Mouse (Mus musculus) forebrain, embryonic 13.5 days (tissue): ENCODE data around the gene Stx8. TPM values are rescaled to one million over a fixed set of nuclear protein-coding genes. Genes with fewer than 3 reads are reported as not detected.
A peak's percentile ranks its signal among the peaks of the same experiment; 100 is the strongest.

ENCODE experiments used
- ATAC-seq: fragments of 200-750 bp; cut with Nextera tagmentation; 2 replicates; pipeline ENCODE4 v1.8.0; 2017
- H3K27ac ChIP-seq: fragments of 300-500 bp; sonication (generic); 2 replicates; pipeline ENCODE4 v1.5.1; 2015; ENCODE audit warnings: inconsistent platforms, mild to moderate bottlenecking, moderate library complexity
- H3K27me3 ChIP-seq: fragments of 300-500 bp; sonication (generic); 2 replicates; pipeline ENCODE4 v1.6.1; 2015; ENCODE audit warnings: mild to moderate bottlenecking, inconsistent platforms
- H3K36me3 ChIP-seq: fragments of 300-500 bp; sonication (generic); 2 replicates; pipeline ENCODE4 v1.6.1; 2015; ENCODE audit warnings: mild to moderate bottlenecking, inconsistent platforms; ENCODE audit not compliant: poor library complexity, severe bottlenecking
- H3K4me1 ChIP-seq: fragments of 300-500 bp; sonication (generic); 2 replicates; pipeline ENCODE4 v1.6.1; 2015; ENCODE audit warnings: inconsistent platforms
- H3K4me2 ChIP-seq: fragments of 300-500 bp; sonication (generic); 2 replicates; pipeline ENCODE4 v1.6.1; 2015; ENCODE audit warnings: inconsistent platforms, mild to moderate bottlenecking, moderate library complexity
- H3K4me3 ChIP-seq: fragments of 300-500 bp; sonication (generic); 2 replicates; pipeline ENCODE4 v1.5.1; 2015; ENCODE audit warnings: mild to moderate bottlenecking, inconsistent platforms
- H3K9ac ChIP-seq: fragments of 300-500 bp; sonication (generic); 2 replicates; pipeline ENCODE4 v1.6.1; 2015; ENCODE audit warnings: mild to moderate bottlenecking, inconsistent platforms
- H3K9me3 ChIP-seq: fragments of 300-500 bp; sonication (generic); replicated peaks from 2 replicates; pipeline ENCODE4 v1.6.1; 2016; ENCODE audit warnings: inconsistent platforms
- WGBS: fragments of 180-500 bp; shearing (Covaris S2); methylation state at CpG from one replicate; pipeline ENCODE4 v1.1.7; 2015; 5-methylcytosine and 5-hydroxymethylcytosine counted together
- polyA plus RNA-seq: library from polyadenylated mRNA; unstranded; fragments of >200 nt; fragmentation: Nextera tagmentation; extraction: Ambion mirVana; gene quantifications from 2 replicates; pipeline ENCODE4 v1.2.1, GENCODE M21; 2015

The Stx8 gene
- polyA plus RNA-seq, 1 experiment from 2014 or later = 66.0 TPM

- Histone ChIP-seq H3K4me3 (no peak overlapping the region), H3K9me3 (no peaks in the 10 kb centered on the region), H3K4me2 (no peak overlapping the region), H3K27ac (no peak overlapping the region), H3K27me3 (no peaks in the 10 kb centered on the region), H3K4me1 (no peaks in the 10 kb centered on the region), H3K36me3 (no peaks in the 10 kb centered on the region), H3K9ac (no peak overlapping the region)
- 90% methylated on average over 7 of the region's 7 CpGs for WGBS
- no peak for ATAC-seq
Observed at GRCm38 (mm10) chr11:68171973-68172647, 206.1 kb downstream of the Stx8 start.

GRCm38 (mm10) chr11:68172648-68173045 is 206.7 kb downstream of the Stx8 start:
- 63% methylated on average over 4 of the region's 4 CpGs for WGBS

GRCm38 (mm10) chr11:68176550-68176949 is 210.6 kb downstream of the Stx8 start:
- no peak overlapping the region for H3K27ac ChIP-seq
- no peak for ATAC-seq
- H3K9ac ChIP-seq = no peak overlapping the region
- WGBS = 77% methylated on average over 4 of the region's 4 CpGs
- H3K4me1 ChIP-seq = peaks cover 8% of the 10 kb centered on the region; the same call in 1 of the 2 replicates
- no peaks in the 10 kb centered on the region for H3K27me3 ChIP-seq
- no peak overlapping the region for H3K4me3 ChIP-seq
- H3K36me3 ChIP-seq = no peaks in the 10 kb centered on the region
- H3K9me3 ChIP-seq = no peaks in the 10 kb centered on the region
- no peak overlapping the region for H3K4me2 ChIP-seq

More at GRCm38 (mm10) chr11:68172648-68173045, 206.7 kb downstream of the Stx8 start:
- Histone ChIP-seq H3K4me3 (no peak overlapping the region), H3K27ac (no peak overlapping the region), H3K9ac (no peak overlapping the region), H3K4me2 (no peak overlapping the region), H3K4me1 (0 out of 2 replicates have a peak, but pooled peaks cover 3% of the 10 kb centered on the region), H3K27me3 (no peaks in the 10 kb centered on the region), H3K9me3 (no peaks in the 10 kb centered on the region), H3K36me3 (no peaks in the 10 kb centered on the region)
- no peak for ATAC-seq

- H3K4me2 ChIP-seq = no peak overlapping the region
- ATAC-seq = no peak
- no peak overlapping the region for H3K9ac ChIP-seq
- H3K4me1 ChIP-seq = peaks cover 8% of the 10 kb centered on the region; the same call in 1 of the 2 replicates
- no peaks in the 10 kb centered on the region for H3K9me3 ChIP-seq
- 76% methylated on average over 7 of the region's 7 CpGs for WGBS
- H3K27ac ChIP-seq = no peak overlapping the region
- no peak overlapping the region for H3K4me3 ChIP-seq
- H3K36me3 ChIP-seq = no peaks in the 10 kb centered on the region
- no peaks in the 10 kb centered on the region for H3K27me3 ChIP-seq
Observed at GRCm38 (mm10) chr11:68177415-68177814, 211.4 kb downstream of the Stx8 start.

- no peak overlapping the region for H3K27ac ChIP-seq
- H3K27me3 ChIP-seq = no peaks in the 10 kb centered on the region
- ATAC-seq = no peak
- no peak overlapping the region for H3K9ac ChIP-seq
- WGBS = 94% methylated on average over 3 of the region's 3 CpGs
- no peaks in the 10 kb centered on the region for H3K36me3 ChIP-seq
- H3K4me2 ChIP-seq = no peak overlapping the region
- no peaks in the 10 kb centered on the region for H3K4me1 ChIP-seq
- H3K9me3 ChIP-seq = no peaks in the 10 kb centered on the region
- H3K4me3 ChIP-seq = no peak overlapping the region
Observed at GRCm38 (mm10) chr11:68185647-68186046, 219.7 kb downstream of the Stx8 start.

- H3K27me3 ChIP-seq = no peaks in the 10 kb centered on the region
- H3K27ac ChIP-seq = no peak overlapping the region
- ATAC-seq = no peak
- H3K9me3 ChIP-seq = no peaks in the 10 kb centered on the region
- H3K9ac ChIP-seq = no peak overlapping the region
- H3K4me2 ChIP-seq = no peak overlapping the region
- WGBS = 71% methylated on average over 8 of the region's 8 CpGs
- H3K4me1 ChIP-seq = no peaks in the 10 kb centered on the region
- H3K36me3 ChIP-seq = no peaks in the 10 kb centered on the region
- H3K4me3 ChIP-seq = no peak overlapping the region
Observed at GRCm38 (mm10) chr11:68187242-68187641, 221.2 kb downstream of the Stx8 start.

GRCm38 (mm10) chr11:68188695-68189201 is 222.8 kb downstream of the Stx8 start:
- Histone ChIP-seq H3K4me2 (no peak overlapping the region), H3K4me3 (no peak overlapping the region), H3K36me3 (no peaks in the 10 kb centered on the region), H3K27me3 (no peaks in the 10 kb centered on the region), H3K4me1 (no peaks in the 10 kb centered on the region), H3K9ac (no peak overlapping the region), H3K9me3 (no peaks in the 10 kb centered on the region), H3K27ac (no peak overlapping the region)
- ATAC-seq = no peak
- WGBS = 79% methylated on average over 12 of the region's 12 CpGs

- no peak overlapping the region for H3K4me3 ChIP-seq
- no peaks in the 10 kb centered on the region for H3K27me3 ChIP-seq
- H3K4me2 ChIP-seq = no peak overlapping the region
- WGBS = 90% methylated on average over 5 of the region's 5 CpGs
- no peak overlapping the region for H3K27ac ChIP-seq
- H3K9ac ChIP-seq = no peak overlapping the region
- H3K4me1 ChIP-seq = peaks cover 12% of the 10 kb centered on the region
- no peak for ATAC-seq
- no peaks in the 10 kb centered on the region for H3K9me3 ChIP-seq
- H3K36me3 ChIP-seq = no peaks in the 10 kb centered on the region
Observed at GRCm38 (mm10) chr11:68190849-68191248, 224.9 kb downstream of the Stx8 start.

- no peak for ATAC-seq
- H3K4me1 ChIP-seq = peaks cover 25% of the 10 kb centered on the region
- H3K9ac ChIP-seq = no peak overlapping the region
- H3K4me2 ChIP-seq = no peak overlapping the region
- 75% methylated on average over 6 of the region's 6 CpGs for WGBS
- no peak overlapping the region for H3K4me3 ChIP-seq
- no peaks in the 10 kb centered on the region for H3K9me3 ChIP-seq
- no peaks in the 10 kb centered on the region for H3K36me3 ChIP-seq
- H3K27me3 ChIP-seq = no peaks in the 10 kb centered on the region
- no peak overlapping the region for H3K27ac ChIP-seq
Observed at GRCm38 (mm10) chr11:68195168-68195567, 229.2 kb downstream of the Stx8 start.

- Histone ChIP-seq H3K4me1 (peaks cover 26% of the 10 kb centered on the region), H3K9me3 (no peaks in the 10 kb centered on the region), H3K27ac (no peak overlapping the region), H3K4me3 (no peak overlapping the region), H3K9ac (no peak overlapping the region), H3K4me2 (no peak overlapping the region), H3K27me3 (no peaks in the 10 kb centered on the region), H3K36me3 (no peaks in the 10 kb centered on the region)
- no peak for ATAC-seq
- WGBS = 60% methylated on average over 10 of the region's 10 CpGs
Observed at GRCm38 (mm10) chr11:68195693-68196176, 229.7 kb downstream of the Stx8 start.

GRCm38 (mm10) chr11:68196566-68196965 is 230.6 kb downstream of the Stx8 start:
- H3K9me3 ChIP-seq = no peaks in the 10 kb centered on the region
- H3K4me1 ChIP-seq = peaks cover 26% of the 10 kb centered on the region
- H3K4me2 ChIP-seq = no peak overlapping the region
- no peak overlapping the region for H3K9ac ChIP-seq
- no peaks in the 10 kb centered on the region for H3K27me3 ChIP-seq
- H3K36me3 ChIP-seq = no peaks in the 10 kb centered on the region
- WGBS = 68% methylated on average over 6 of the region's 6 CpGs
- ATAC-seq = no peak
- 0 out of 2 replicates have a peak overlapping the region, but pooled peaks have one; percentile 8 for H3K27ac ChIP-seq
- no peak overlapping the region for H3K4me3 ChIP-seq

GRCm38 (mm10) chr11:68197471-68197870 is 231.5 kb downstream of the Stx8 start:
- H3K9me3 ChIP-seq = no peaks in the 10 kb centered on the region
- H3K9ac ChIP-seq = no peak overlapping the region
- peaks cover 29% of the 10 kb centered on the region for H3K4me1 ChIP-seq
- H3K27ac ChIP-seq = no peak overlapping the region
- H3K27me3 ChIP-seq = no peaks in the 10 kb centered on the region
- ATAC-seq = no peak
- H3K36me3 ChIP-seq = no peaks in the 10 kb centered on the region
- H3K4me3 ChIP-seq = no peak overlapping the region
- 92% methylated on average over 11 of the region's 11 CpGs for WGBS
- no peak overlapping the region for H3K4me2 ChIP-seq
